Mouse (Mus musculus) thymus, postnatal 0 days (tissue): ENCODE measurements around the gene Psors1c2. TPM values are rescaled to one million over a fixed set of nuclear protein-coding genes. Genes with fewer than 3 reads are reported as not detected.
"Not testable (repeated sequence)": the region's sequence is repeated elsewhere in the genome, so short reads cannot be mapped to it uniquely, and the experiment has no call there.

Experiments
- DNase-seq: peaks from one replicate; pipeline ENCODE4 v3.0.0-alpha.2; 2015; ENCODE audit warnings: low spot score
- polyA plus RNA-seq: library from polyadenylated mRNA; unstranded; fragments of >200 nt; fragmentation: Nextera tagmentation; extraction: Ambion mirVana; gene quantifications from 2 replicates; pipeline ENCODE4 v1.2.1, GENCODE M21; 2015

The Psors1c2 gene
- polyA plus RNA-seq = 10.2 and 12.7 TPM in 2 replicates

DNA sequence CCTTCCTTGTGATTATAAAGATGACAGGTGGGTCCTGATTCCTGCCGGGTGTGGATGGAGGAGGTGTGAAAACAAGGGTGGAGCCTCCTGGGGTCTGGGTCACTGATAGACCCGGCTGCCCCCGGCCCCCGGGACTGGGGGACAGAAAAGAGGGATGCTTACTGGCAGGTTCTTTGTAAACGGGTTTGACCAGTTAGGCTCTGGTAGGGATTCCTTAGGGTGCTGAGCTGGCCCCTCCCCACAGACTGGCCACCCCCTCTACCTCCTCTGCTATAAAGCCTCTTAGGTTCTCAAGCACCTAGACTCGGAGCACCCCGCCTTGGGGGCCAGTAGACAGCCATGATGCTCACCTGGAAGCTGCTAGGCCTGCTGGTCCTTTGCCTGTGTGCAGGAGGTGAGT, at the start of gene Psors1c2:
TSS of gene Psors1c2 (plus strand) at position 301 of the 400 bp plus-strand sequence.
- no peak for DNase-seq

DNA sequence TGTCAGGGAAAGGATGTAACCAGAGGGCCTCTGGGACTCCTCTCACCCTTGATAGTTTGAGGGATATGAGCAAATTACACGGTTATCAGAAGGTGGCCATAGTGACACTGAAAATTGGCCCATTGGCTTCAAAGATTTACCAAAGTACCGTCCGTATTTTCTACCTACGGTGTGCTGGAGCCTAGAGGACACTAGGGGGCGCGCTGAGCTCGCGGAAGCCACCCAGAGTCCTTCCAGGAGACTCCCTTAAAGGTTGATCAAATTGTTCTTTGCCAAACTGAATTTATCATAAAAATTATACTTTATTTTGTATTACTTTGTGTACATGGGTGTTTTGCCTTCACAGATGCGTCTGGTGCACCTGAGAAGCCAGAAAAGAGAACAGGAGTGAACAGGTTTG, 48.9 kb upstream of the Psors1c2 start:
- DNase-seq = peak; percentile 61

DNA sequence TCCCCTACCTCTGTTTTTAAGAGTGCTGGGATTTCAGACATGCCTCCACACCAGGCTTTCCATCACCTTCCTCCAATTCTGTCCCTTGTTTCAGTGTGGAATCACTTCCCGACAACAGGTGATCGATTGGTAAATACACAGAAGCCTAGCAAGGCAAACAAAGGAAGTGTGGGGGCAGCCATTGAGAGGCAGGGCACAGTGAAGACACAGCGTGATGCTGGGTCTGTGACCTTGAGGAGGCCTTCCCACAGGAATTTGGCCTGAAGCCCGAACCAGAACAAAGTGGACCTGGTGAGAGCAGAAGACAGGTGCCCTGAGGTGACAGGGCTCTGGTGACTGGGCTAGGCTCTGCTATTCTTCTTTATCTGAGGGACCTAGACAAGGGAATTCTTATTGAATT, 47.3 kb upstream of the Psors1c2 start:
- no peak for DNase-seq

DNA sequence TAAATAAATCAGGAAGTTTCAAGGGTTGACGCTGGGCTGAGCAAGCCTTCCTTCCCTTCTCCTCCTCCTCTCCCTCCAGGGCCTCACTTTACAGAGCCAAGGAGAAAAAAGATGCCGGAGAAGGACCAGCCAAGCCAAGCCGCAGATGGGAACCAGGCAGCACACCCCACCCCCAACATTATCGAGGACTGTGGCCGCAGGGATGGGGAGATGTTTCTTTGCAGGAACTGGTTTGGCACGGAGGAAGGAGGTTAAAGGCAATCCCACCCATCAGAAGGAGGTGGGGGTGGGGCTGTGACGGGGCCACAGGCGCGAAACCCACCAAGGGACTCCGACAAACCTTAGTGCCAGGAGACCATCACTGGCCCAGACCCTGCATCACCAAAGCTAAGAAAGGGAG, 46.3 kb upstream of the Psors1c2 start:
- no peak for DNase-seq

DNA sequence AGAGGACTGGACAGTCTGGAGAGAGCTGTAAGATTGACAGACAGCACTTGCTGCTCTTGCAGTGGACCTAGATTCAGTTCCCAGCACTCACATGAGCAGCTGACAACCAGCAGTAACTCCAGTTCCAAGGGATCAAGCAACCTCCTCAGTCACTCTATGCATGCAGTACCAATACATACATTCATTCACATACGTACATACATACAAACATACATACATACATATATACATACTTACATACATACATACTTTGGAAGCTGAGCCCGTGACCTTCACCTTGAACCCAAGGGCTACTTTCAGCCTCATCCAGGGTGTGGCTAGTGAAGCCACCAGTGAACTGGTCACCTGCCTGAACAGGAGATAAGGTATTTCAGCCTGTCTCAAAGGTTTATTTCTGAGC, 45.0 kb upstream of the Psors1c2 start:
- DNase-seq = no peak

DNA sequence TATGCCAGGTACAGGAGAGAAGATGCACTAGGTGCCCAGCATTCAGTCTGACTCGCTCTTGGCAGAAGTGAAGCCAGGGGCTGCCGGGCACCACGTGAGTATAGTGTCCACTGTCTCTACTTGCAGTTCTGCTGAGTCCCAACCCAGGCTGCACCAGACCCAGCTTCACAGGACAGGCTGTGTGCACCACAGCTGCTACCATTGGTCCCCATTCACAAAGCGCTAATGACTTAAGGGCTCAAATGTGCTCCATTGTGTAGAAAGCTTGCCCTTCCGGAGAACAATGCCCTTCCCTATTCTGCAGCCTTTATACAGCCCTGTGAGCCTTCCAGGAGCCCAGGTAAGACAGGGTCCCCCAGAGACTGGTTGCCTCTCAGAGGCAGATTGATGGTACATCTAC, 42.7 kb upstream of the Psors1c2 start:
- DNase-seq = no peak

DNA sequence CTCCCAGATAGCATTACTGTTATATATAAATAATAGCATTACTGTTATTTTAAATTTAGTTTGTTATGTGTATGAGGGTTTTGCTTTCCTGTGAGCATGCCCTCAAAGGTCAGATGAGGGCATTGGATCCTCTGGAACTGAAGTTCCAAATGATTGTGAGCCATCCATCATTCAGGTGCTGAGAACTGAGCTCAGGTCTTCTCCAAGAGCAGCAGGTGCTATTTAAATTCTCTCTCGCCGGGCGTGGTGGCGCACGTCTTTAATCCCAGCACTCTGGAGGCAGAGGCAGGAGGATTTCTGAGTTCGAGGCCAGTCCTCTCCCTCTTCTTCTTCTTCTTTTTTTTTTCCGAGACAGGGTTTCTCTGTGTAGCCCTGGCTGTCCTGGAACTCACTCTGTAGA, 35.9 kb upstream of the Psors1c2 start:
- no peak for DNase-seq

DNA sequence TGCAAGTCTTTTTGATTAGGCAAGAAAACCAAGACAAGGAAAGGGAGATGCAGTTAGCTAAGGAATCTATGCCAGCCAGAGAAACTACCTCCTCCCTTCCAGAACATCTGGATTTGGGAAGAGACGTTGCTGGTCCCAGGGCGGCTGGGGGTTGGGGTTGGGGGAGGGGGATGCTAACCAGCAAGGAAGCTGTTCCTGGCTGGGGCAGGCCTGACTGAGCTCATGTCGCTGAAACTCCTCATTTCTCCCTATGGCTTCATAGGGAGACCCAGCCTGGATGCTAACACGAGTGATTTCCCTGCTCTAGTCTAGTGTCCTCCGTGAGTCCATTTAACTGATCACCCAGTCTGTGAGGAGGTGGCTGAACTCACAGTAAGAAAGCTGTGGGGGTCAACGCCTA, 30.8 kb upstream of the Psors1c2 start:
- no peak for DNase-seq

DNA sequence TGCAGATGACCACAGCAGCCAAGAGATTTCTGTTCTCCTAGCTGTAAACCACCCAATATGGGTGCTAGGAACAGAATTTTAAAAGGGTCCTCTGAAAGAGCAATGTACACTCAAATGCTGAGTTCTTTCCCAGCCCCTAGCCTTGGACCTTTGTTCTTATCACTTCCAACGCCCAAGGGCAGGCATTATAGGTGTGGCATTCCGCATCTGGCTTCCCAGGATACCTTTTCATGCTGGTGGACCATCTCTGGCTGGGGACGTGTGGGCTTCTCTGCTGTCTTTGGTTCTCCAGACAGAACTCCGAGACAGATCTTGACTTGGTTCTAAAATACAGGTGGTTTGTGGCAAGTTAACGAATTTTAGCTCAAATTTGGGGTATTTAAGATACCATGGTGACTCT, 30.2 kb upstream of the Psors1c2 start:
- DNase-seq = no peak

DNA sequence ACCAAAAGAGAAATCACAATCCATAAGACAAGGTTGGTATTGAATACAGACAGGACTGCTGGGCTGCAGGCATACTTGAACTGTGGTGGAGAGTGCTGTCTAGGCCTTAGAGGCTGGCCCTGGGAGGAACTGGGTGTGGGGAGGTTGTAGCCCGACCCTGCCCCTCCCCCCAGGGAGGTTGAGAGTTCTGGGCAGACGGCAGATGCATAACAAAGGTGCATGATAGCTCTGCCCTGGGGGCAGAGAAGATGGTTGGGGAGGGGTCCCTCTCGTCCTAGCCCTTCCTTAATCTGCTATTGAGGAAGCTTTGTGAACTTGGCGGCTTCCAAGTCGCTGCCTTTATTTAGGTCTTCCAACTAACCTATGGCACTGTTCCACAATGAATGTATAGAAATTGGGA, 29.2 kb upstream of the Psors1c2 start:
- no peak for DNase-seq

DNA sequence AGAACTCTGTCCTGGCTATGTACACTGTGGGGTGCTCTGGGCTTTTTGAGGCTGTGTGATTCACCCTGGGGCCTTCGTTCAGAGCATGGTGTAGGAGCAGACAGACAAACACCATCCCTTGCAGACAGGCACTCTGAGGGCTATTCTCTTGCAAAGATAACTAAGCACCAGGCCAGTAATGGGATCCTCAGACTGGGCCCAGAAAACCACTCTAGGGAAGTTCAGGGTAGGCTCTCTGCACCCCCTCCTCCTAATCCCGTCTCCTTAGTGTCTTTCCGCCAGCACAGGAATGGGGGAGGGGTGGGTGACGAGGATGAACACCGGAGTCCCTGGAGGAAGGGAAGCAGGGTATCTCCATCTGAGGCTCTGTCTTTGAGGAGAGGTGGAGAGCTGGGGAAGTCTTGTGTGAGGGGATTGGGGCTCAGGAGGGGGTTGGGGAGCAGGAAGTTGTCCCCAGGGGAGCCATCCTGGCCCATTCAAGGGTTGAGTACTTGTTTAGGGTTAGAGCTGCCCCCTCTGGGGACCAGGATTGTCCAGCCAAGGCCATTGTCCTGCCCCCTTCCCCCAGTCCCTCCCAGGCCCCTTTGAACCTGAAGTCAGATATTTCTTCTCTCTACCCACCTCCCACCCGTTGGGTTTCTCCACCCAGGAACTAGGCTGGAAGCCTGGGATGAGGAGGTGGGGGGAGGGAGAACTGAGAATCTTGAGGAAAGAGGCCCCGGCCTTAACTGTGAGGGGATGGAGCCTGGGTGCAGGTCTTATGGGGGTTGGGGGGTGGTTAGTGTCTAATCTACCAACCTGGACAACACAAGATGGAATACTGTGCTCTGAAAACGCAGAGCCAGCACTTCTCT, 28.1 kb upstream of the Psors1c2 start:
- no peak for DNase-seq

DNA sequence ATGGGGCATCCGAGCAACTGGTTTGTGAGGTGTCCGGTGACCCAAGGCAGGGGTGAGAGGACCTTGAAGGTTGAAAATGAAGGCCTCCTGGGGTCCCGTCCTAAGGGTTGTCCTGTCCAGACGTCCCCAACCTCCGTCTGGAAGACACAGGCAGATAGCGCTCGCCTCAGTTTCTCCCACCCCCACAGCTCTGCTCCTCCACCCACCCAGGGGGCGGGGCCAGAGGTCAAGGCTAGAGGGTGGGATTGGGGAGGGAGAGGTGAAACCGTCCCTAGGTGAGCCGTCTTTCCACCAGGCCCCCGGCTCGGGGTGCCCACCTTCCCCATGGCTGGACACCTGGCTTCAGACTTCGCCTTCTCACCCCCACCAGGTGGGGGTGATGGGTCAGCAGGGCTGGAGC, 27.2 kb upstream of the Psors1c2 start, which contains the start of gene Pou5f1:
TSS of gene Pou5f1 (plus strand) at position 243 of the 400 bp plus-strand sequence.
- no peak for DNase-seq

DNA sequence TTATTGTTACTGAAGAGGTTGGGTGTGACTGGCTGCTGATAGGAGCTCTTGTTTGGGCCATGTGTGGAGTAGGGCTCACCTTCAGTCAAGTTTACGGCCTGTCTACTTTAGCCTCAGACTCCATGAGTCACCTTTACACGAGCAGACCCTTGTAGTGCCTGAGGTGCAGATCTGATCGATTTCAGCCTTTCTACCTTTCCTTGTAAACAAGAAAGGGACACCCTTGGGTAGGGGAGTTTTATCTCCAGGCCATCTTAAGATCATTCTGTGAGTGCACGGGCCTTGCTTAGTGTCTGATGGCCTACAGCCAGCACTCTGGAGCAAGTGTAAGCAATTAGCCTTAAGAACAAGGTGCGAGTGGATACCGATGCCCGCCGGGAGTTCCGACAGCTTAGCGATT, 26.1 kb upstream of the Psors1c2 start:
- no peak for DNase-seq

DNA sequence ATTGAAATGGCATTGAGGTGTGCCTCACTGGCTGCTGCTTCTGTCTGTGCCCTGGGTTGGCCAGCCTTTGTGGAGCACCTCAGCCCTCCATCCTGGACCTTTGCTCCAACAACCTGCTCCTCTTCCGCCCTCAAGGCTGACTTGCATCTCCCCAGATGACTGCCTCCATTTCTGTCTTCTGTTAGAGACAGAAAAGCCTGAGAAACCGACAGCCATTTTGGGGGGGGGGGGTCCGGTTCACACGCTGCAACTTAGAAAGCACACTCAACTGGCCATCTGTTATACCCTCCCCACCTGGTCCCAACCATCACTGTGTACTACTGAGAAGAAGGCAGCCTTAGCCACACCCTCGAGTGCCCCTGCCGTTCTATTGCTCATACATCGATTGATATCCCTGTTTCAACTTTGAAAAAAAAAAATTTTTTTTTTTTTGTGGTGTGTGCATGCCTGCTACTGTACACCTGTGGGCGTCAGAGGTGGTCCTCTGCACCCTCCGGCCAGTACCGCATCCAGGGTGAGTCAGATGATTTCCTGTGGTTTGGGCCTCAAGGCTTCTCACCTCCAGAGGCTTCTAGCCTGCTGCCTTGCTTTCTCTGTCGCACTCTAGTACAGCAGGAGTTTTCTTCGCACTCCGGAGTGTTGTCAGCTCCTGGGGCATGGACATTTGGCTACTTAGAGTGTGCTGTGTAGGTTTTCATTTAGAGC, 25.3 kb upstream of the Psors1c2 start:
- DNase-seq = no peak

DNA sequence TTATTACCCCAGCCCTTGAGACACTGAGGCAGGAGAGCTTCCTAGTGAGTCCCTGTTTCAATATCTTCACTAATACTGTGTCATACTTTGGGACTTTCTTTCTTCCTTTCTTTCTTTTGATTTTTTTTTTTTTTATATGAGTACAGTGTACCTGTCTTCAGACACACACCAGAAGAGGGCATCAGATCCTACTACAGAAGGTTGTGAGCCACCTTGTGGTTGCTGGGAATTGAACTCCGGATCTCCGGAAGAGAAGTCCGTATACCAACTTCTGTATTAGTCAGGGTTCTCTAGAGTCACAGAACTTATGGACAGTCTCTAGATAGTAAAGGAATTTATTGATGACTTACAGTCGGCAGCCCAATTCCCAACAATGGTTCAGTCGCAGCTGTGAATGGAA, 24.7 kb upstream of the Psors1c2 start:
- not testable (repeated sequence) for DNase-seq

DNA sequence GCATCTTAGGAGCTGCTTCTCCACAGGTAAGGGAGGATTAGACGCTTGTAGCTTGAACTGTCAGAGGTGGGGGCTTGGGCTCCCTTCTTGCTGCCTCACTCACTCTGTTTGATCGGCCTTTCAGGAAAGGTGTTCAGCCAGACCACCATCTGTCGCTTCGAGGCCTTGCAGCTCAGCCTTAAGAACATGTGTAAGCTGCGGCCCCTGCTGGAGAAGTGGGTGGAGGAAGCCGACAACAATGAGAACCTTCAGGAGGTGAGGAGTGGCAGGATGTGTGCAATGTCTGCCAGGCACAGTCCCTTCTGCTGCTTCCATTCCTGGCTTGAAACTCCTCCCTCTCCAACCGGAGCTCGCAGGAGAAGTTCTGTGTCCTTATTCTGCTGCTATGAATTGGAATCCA, 23.7 kb upstream of the Psors1c2 start:
- peak; percentile 65 for DNase-seq

DNA sequence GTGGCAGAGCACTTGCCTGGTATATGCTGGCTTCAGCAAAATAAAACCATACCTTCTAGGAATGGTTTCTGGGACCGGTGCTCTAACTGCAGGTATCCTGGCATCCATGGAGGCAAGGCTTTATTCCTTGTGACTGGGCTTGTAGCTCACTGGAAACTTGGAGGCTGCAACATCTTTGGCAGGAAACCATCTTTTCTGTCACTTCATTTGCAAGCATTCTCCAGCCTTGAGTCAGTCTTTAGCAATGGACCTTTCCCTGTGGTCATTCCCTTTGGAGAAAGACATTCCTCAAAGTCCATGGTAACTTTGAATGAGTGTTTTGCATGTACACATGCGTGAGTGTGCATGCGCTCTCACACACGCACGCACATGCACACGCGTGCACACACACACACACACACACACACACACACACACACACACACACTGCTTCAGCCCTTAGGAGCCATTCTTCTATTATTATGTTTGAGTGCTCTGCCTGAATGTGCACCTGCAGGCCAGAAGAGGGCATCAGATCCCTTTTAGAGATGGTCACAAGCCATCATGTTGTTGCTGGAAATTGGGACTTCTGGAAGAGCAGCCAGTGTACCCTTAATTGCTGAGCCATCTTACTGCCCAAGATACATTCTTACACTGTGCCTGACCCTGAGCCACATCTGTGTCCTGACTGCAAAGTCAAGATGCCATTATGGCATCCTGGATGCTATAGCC, 19.9 kb upstream of the Psors1c2 start:
- no peak for DNase-seq

DNA sequence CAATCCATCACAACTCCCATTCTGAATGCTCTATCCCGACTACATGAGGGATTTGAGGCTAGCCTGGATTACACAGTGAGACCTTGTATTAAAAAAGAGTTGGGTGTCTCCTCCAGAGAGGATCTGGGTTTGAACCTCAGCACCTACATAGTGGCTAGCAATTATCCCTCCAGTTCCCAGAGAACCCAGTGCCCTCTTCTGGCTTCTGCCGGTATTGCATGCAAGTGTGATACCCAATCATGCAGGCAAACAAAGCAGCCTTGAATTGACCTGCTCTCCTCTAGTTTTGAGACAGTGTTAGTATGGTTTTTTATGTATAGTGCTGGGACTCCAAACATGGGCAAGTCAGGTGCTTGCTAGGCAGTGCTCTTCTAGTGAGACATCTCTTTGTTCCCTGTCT, 19.1 kb upstream of the Psors1c2 start:
- DNase-seq = peak; percentile 67

DNA sequence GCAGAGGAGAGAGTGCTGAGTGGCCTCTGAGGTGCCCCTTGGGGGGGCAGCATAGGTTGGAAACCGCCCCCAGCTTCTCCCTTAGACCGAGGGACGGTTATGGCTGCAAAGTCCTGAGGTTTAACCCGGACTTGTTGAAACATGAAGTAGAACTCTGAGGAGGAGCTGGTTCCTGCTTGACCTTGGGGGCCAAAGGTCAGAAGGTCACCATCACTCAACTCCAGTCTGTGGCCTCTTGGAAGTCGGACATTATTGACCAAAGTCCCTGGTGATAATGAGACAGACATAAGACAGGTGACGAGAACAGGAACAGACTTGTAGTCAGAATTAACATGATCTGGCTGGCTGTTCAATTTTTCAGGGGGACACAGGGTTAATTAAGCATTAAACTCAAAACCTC, 18.2 kb upstream of the Psors1c2 start:
- no peak for DNase-seq

DNA sequence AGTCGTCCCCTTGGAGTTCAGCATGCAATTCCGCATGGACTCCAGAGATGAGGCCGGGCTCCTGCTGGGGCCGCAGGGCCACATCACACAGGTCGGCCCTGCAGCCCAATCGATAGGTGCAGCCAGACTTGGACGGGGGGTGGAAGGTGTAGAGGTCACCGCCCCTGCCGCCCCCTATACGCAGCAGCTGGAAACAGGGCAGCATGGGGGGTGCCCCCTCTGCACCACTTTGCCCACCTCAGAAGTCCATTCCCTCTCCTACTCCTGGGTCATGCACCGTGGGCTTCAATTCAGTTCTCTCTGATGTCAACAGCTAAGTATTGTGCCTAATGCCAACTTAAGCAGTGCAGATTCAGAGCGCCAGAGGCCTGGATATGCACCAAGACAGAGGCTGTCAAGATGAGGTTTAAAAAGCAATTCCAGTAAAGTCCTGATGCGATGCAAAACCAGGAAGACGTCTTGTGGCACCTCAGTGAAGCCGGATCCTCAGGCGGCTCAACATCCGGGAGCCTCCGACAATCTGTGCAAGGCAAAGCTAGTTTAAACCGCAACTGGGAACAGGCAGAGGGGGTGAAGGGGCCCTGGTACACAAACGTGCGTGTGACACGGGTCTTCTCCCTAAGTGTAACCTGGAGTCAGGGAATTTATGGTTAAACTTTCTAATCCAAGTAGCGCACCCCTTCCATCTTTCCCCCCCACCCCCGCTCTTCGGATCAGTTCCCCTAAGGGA, 16.9 kb upstream of the Psors1c2 start:
- DNase-seq = peak; percentile 60
